Mouse (Mus musculus): ENCODE measurements around the gene Ndufs2. TPM values are rescaled to one million over a fixed set of nuclear protein-coding genes. Genes with fewer than 3 reads are reported as not detected.

Gene Ndufs2
- polyA plus RNA-seq, 1 experiment from 2014 or later, result 272 TPM

DNA sequence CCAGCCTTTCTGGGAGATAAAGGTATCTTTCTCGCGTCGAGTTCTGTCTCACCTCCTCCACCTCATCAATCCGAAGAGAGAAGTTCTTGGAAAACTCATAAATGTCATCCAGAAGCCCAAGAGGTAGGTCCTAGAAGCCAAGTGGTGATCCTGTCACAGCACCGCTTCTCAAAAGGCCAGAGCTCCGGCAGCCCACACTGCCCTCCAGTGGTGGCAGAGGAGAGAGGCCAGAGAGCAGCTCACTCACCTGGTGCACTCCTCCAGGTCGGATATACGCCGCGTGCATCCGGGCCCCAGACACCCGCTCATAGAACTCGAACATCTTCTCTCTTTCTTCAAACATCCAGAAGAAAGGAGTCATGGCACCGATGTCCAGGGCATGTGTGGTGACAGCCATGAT, 12.7 kb downstream of the Ndufs2 start:
- peaks cover 20% of the 10 kb centered on the region; the same call in 1 of the 2 replicates for H3K36me3 ChIP-seq (replicated peaks; ENCODE audit: control insufficient read depth, insufficient read depth, low read depth, low read length)
- ATAC-seq (replicated peaks; ENCODE audit: insufficient number of reproducible peaks, low FRiP score, low TSS enrichment, low read depth), result no peak
- DNase-seq (ENCODE audit: low spot score), result peak; percentile 67
- no peak overlapping the region for H3K4me2 ChIP-seq (ENCODE audit: low read depth, low read length)
- H3K27me3 ChIP-seq (ENCODE audit: control insufficient read depth, insufficient read depth, low read length), result no peaks in the 10 kb centered on the region
- WGBS, result 69% methylated on average over 14 of the region's 14 CpGs
- H3K9ac ChIP-seq (replicated peaks; ENCODE audit: low read length), result no peak overlapping the region
- H3K27ac ChIP-seq (replicated peaks; ENCODE audit: low read depth, low read length), result no peak overlapping the region
- no peaks in the 10 kb centered on the region for H3K4me1 ChIP-seq (ENCODE audit: control insufficient read depth, insufficient read depth, low read length)
- no peaks in the 10 kb centered on the region for H3K9me3 ChIP-seq (replicated peaks; ENCODE audit: control insufficient read depth, low read length)
- H3K4me3 ChIP-seq (ENCODE audit: low read depth, low read length), result no peak overlapping the region

DNA sequence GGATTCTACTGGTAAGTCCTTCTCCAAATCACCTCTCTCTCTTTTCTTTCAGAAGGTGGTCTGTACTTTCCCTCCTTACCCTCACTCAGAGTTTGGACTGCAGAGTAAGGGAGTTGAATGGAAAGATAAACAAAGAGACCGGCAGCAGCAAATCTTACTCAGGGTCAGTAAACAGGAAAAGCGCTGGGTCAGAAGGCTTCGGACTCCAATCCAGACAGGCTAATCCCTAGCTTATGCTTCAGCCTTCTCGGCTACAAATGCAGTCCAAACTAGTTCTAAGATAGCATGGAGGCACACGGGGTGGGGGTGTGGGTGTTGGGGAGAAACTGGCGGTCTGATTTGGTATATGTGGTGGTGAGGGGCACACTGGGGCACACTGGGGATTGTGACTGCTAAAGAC, 13.8 kb downstream of the Ndufs2 start:
- Histone ChIP-seq H3K4me2 (ENCODE audit: low read depth, low read length) (no peak overlapping the region), H3K9ac (replicated peaks; ENCODE audit: low read length) (no peak overlapping the region), H3K27ac (replicated peaks; ENCODE audit: low read depth, low read length) (no peak overlapping the region), H3K36me3 (replicated peaks; ENCODE audit: control insufficient read depth, insufficient read depth, low read depth, low read length) (peaks cover 20% of the 10 kb centered on the region; the same call in 1 of the 2 replicates), H3K4me3 (ENCODE audit: low read depth, low read length) (no peak overlapping the region), H3K9me3 (replicated peaks; ENCODE audit: control insufficient read depth, low read length) (no peaks in the 10 kb centered on the region), H3K27me3 (ENCODE audit: control insufficient read depth, insufficient read depth, low read length) (no peaks in the 10 kb centered on the region), H3K4me1 (ENCODE audit: control insufficient read depth, insufficient read depth, low read length) (no peaks in the 10 kb centered on the region)
- ATAC-seq (replicated peaks; ENCODE audit: insufficient number of reproducible peaks, low FRiP score, low TSS enrichment, low read depth) (no peak), DNase-seq (ENCODE audit: low spot score) (no peak)
- 89% methylated on average over 6 of the region's 6 CpGs for WGBS

DNA sequence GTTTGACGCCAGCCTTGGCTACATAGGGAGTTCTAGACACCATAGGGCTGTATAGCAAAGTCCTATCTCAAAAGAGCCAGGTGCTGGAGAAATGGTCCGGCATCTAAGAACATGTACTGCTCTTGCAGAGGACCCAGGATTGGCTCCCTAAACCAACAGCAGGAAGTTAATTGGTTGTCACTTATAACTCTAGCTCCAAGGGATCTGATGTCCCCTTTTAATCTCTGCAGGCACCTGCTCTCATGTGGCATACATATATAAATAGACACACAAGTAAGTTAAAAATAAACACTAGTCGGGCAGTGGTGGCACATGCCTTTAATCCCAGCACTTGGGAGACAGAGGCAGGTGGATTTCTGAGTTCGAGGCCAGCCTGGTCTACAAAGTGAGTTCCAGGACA, 15.4 kb downstream of the Ndufs2 start:
- ATAC-seq (replicated peaks; ENCODE audit: insufficient number of reproducible peaks, low FRiP score, low TSS enrichment, low read depth), result no peak
- Histone ChIP-seq H3K9ac (replicated peaks; ENCODE audit: low read length) (no peak overlapping the region), H3K36me3 (replicated peaks; ENCODE audit: control insufficient read depth, insufficient read depth, low read depth, low read length) (peaks cover 20% of the 10 kb centered on the region; the same call in 1 of the 2 replicates), H3K27ac (replicated peaks; ENCODE audit: low read depth, low read length) (no peak overlapping the region), H3K4me1 (ENCODE audit: control insufficient read depth, insufficient read depth, low read length) (no peaks in the 10 kb centered on the region), H3K9me3 (replicated peaks; ENCODE audit: control insufficient read depth, low read length) (no peaks in the 10 kb centered on the region), H3K27me3 (ENCODE audit: control insufficient read depth, insufficient read depth, low read length) (no peaks in the 10 kb centered on the region), H3K4me3 (ENCODE audit: low read depth, low read length) (no peak overlapping the region), H3K4me2 (ENCODE audit: low read depth, low read length) (no peak overlapping the region)
- WGBS, result 88% methylated on average over 3 of the region's 4 CpGs
- DNase-seq (ENCODE audit: low spot score), result no peak

DNA sequence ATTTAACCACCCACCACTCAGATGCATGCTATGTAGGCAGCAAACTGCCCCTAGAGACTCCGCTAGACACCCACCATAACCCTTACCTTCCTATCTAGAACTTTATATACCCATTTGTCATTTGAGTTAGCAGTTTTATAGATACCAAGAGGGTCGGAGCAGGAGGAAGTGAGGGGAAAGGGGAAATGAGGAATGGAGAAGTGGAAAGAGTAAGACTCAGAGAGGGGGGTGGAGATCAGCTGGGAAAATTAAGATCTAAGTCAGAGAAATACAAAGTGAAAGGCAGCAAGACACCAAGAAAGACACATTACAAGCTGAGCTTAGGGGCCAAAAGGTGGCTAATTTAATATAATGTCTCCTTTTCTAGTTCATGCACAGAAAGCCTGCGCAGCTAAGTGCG, 16.6 kb downstream of the Ndufs2 start:
- Histone ChIP-seq H3K27me3 (ENCODE audit: control insufficient read depth, insufficient read depth, low read length) (no peaks in the 10 kb centered on the region), H3K36me3 (replicated peaks; ENCODE audit: control insufficient read depth, insufficient read depth, low read depth, low read length) (peaks cover 18% of the 10 kb centered on the region; the same call in 1 of the 2 replicates), H3K9ac (replicated peaks; ENCODE audit: low read length) (no peak overlapping the region), H3K4me3 (ENCODE audit: low read depth, low read length) (no peak overlapping the region), H3K4me1 (ENCODE audit: control insufficient read depth, insufficient read depth, low read length) (no peaks in the 10 kb centered on the region), H3K27ac (replicated peaks; ENCODE audit: low read depth, low read length) (no peak overlapping the region), H3K9me3 (replicated peaks; ENCODE audit: control insufficient read depth, low read length) (no peaks in the 10 kb centered on the region), H3K4me2 (ENCODE audit: low read depth, low read length) (no peak overlapping the region)
- 95% methylated on average over 4 of the region's 4 CpGs for WGBS
- no peak for DNase-seq (ENCODE audit: low spot score)
- no peak for ATAC-seq (replicated peaks; ENCODE audit: insufficient number of reproducible peaks, low FRiP score, low TSS enrichment, low read depth)

GRCm38 (mm10) chr1:171234126-171234525, 17.1 kb downstream of the Ndufs2 start, which contains the start of gene Fcer1g:
Fcer1g (minus strand) TSS chr1:171234365.
- Histone ChIP-seq H3K4me1 (ENCODE audit: control insufficient read depth, insufficient read depth, low read length) (no peaks in the 10 kb centered on the region), H3K27ac (replicated peaks; ENCODE audit: low read depth, low read length) (no peak within 1 kb of the TSS), H3K4me2 (ENCODE audit: low read depth, low read length) (no peak within 1 kb of the TSS), H3K27me3 (ENCODE audit: control insufficient read depth, insufficient read depth, low read length) (no peaks in the 10 kb centered on the region), H3K9me3 (replicated peaks; ENCODE audit: control insufficient read depth, low read length) (no peaks in the 10 kb centered on the region), H3K4me3 (ENCODE audit: low read depth, low read length) (no peak within 1 kb of the TSS), H3K36me3 (replicated peaks; ENCODE audit: control insufficient read depth, insufficient read depth, low read depth, low read length) (peaks cover 16% of the 10 kb centered on the region; the same call in 1 of the 2 replicates), H3K9ac (replicated peaks; ENCODE audit: low read length) (no peak within 1 kb of the TSS)
- ATAC-seq (replicated peaks; ENCODE audit: insufficient number of reproducible peaks, low FRiP score, low TSS enrichment, low read depth) (no peak), DNase-seq (ENCODE audit: low spot score) (no peak)
- WGBS, result 91% methylated on average over 14 of the region's 14 CpGs

DNA sequence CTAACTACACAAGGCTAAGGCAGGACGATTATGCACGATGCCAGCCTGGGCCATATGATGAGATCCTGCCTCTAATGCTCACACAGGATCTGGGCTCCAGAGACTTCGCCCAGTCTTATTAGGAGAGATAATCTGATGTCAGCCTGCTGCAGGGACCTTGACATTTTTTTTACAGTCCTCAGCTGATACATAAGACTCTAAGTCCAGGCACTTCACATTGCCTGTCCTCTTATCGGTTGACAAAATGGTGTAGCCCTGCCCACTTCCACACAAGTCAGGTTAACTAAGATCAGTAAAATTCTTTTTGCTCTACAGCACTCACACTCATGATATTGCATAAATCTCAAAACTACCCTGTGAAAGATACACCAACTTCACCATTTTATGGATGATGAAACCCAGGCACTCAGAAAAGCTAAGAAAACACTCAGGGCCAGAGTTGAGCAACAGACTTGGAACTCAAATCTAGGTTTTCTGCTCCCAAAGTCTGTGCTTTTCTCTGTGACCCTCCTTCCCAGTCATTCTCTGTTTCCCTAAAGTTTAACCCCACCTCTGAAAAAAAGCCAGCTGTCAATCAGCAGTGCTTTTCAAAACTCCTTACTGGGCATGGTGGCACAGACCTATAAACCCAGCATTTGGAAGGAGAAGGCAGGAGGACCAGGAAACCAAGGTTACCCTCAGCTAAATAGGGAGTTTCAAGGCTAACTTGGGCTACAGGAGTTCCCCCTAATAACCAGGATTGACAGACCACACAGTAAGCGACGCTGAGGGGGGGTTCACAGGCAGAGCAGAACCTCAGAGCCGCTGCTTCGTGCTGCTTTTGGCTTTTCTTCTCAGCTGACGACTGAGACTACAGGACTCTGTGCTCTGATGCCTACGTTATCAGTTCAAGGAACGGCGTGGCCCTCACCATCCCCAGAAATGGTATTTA, 18.1 kb downstream of the Ndufs2 start:
- ATAC-seq (replicated peaks; ENCODE audit: insufficient number of reproducible peaks, low FRiP score, low TSS enrichment, low read depth) (no peak), DNase-seq (ENCODE audit: low spot score) (no peak)
- Histone ChIP-seq H3K9me3 (replicated peaks; ENCODE audit: control insufficient read depth, low read length) (no peaks in the 10 kb centered on the region), H3K27ac (replicated peaks; ENCODE audit: low read depth, low read length) (no peak overlapping the region), H3K27me3 (ENCODE audit: control insufficient read depth, insufficient read depth, low read length) (no peaks in the 10 kb centered on the region), H3K4me1 (ENCODE audit: control insufficient read depth, insufficient read depth, low read length) (no peaks in the 10 kb centered on the region), H3K9ac (replicated peaks; ENCODE audit: low read length) (no peak overlapping the region), H3K4me3 (ENCODE audit: low read depth, low read length) (no peak overlapping the region), H3K36me3 (replicated peaks; ENCODE audit: control insufficient read depth, insufficient read depth, low read depth, low read length) (peaks cover 15% of the 10 kb centered on the region; the same call in 1 of the 2 replicates), H3K4me2 (ENCODE audit: low read depth, low read length) (no peak overlapping the region)
- 89% methylated on average over 12 of the region's 12 CpGs for WGBS

DNA sequence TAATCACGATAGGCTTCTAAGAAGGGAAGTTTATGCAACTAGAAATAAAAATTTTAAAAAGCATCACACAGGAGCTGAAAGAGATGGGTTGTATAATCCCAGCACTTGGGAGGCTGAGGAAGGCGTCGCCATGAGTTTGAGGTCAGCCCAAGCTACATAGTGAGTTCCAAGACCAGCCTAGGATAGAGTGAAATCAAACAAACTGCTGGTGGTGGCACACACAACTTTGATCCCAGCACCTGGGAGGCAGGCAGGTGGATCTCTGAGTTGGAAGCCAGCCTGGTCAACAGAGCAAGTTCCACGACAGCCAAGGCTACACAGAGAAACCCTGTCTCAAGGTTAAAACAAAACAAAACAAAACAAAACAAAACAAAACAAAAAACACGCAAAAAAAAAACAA, 18.8 kb downstream of the Ndufs2 start:
- Histone ChIP-seq H3K9me3 (replicated peaks; ENCODE audit: control insufficient read depth, low read length) (no peaks in the 10 kb centered on the region), H3K4me1 (ENCODE audit: control insufficient read depth, insufficient read depth, low read length) (no peaks in the 10 kb centered on the region), H3K36me3 (replicated peaks; ENCODE audit: control insufficient read depth, insufficient read depth, low read depth, low read length) (peaks cover 13% of the 10 kb centered on the region; the same call in 1 of the 2 replicates), H3K4me2 (ENCODE audit: low read depth, low read length) (no peak overlapping the region), H3K9ac (replicated peaks; ENCODE audit: low read length) (no peak overlapping the region), H3K27ac (replicated peaks; ENCODE audit: low read depth, low read length) (no peak overlapping the region), H3K4me3 (ENCODE audit: low read depth, low read length) (no peak overlapping the region), H3K27me3 (ENCODE audit: control insufficient read depth, insufficient read depth, low read length) (no peaks in the 10 kb centered on the region)
- ATAC-seq (replicated peaks; ENCODE audit: insufficient number of reproducible peaks, low FRiP score, low TSS enrichment, low read depth) (no peak), DNase-seq (ENCODE audit: low spot score) (no peak)
- WGBS, result 87% methylated on average over 5 of the region's 5 CpGs

GRCm38 (mm10) chr1:171231844-171232243, 19.3 kb downstream of the Ndufs2 start:
- no peaks in the 10 kb centered on the region for H3K4me1 ChIP-seq (ENCODE audit: control insufficient read depth, insufficient read depth, low read length)
- H3K36me3 ChIP-seq (replicated peaks; ENCODE audit: control insufficient read depth, insufficient read depth, low read depth, low read length), result peaks cover 13% of the 10 kb centered on the region; the same call in 1 of the 2 replicates
- no peak overlapping the region for H3K4me3 ChIP-seq (ENCODE audit: low read depth, low read length)
- 40% methylated on average over 4 of the region's 4 CpGs for WGBS
- H3K27ac ChIP-seq (replicated peaks; ENCODE audit: low read depth, low read length), result no peak overlapping the region
- H3K27me3 ChIP-seq (ENCODE audit: control insufficient read depth, insufficient read depth, low read length), result no peaks in the 10 kb centered on the region
- H3K9me3 ChIP-seq (replicated peaks; ENCODE audit: control insufficient read depth, low read length), result no peaks in the 10 kb centered on the region
- no peak overlapping the region for H3K4me2 ChIP-seq (ENCODE audit: low read depth, low read length)
- ATAC-seq (replicated peaks; ENCODE audit: insufficient number of reproducible peaks, low FRiP score, low TSS enrichment, low read depth), result no peak
- no peak overlapping the region for H3K9ac ChIP-seq (replicated peaks; ENCODE audit: low read length)
- DNase-seq (ENCODE audit: low spot score), result no peak

Measured in embryonic facial prominence, embryonic 11.5 days (tissue).